Mouse (Mus musculus) skeletal muscle tissue, adult 2 months (tissue): ENCODE measurements around the gene H2-M2.
"Not testable (repeated sequence)": the region's sequence is repeated elsewhere in the genome, so short reads cannot be mapped to it uniquely, and the experiment has no call there.

Experiments used
- DNase-seq: peaks from one replicate; pipeline ENCODE4 v3.0.0-alpha.2; 2012; ENCODE audit warnings: low read depth, low spot score

Gene H2-M2

GRCm38 (mm10) chr17:37483452-37483851 lies at the start of gene H2-M2:
TSS of gene H2-M2 (minus strand) at chr17:37483552.
- DNase-seq: no peak

DNA sequence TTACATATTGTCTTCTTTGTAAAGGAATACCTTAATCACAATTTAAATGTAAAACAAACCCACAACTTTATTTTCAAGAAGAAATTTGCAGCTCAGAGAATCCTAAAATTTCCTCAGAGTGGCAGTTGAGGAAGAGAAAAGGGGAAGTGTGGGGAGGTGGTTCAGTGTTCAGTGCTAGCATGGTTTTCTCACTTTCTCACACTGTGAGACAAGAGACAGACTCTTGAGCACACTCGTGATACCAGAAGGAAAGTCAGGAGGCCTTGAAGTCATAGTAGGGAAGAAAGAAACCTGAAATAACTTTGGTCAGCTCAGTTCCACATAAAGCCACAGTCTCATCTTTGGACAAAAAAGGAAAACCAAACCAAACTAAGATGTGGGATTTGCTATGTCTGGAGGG lies 42.1 kb upstream of the H2-M2 start:
- DNase-seq: not testable (repeated sequence)

GRCm38 (mm10) chr17:37524612-37525011 lies 41.3 kb upstream of the H2-M2 start:
- DNase-seq: not testable (repeated sequence)

GRCm38 (mm10) chr17:37507730-37508129 lies 24.4 kb upstream of the H2-M2 start, which contains the start of gene Olfr111:
TSS of gene Olfr111 (plus strand) at chr17:37508030.
- no peak for DNase-seq

DNA sequence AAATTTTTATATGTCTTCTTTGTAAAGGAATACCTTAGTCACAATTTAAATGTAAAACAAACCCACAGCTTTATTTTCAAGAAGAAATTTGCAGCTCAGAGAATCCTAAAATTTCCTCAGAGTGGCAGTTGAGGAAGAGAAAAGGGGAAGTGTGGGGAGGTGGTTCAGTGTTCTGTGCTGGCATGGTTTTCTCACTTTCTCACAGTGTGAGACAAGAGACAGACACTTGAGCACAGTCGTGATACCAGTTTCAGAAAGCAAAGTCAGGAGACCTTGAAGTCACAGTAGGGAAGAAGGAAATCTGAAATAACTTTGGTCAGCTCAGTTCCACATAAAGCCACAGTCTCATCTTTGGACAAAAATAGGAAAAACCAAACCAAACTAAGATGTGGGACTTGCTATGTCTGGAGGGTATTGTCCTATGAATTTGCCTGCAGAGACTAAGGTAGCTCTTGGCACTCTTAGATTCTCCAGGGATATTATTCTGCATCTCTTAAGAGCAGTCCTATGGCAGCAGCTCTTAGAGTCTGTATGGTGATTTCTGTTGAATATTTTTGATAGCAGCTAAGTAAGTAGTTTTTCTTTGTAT lies 8.7 kb upstream of the H2-M2 start, which contains the start of gene Olfr110:
Gene Olfr110, plus strand, starts transcription at position 539 of the 589 bp plus-strand sequence.
- DNase-seq: no peak

GRCm38 (mm10) chr17:37458616-37459015 lies 24.7 kb downstream of the H2-M2 start, which contains the start of gene Olfr109:
TSS of gene Olfr109 (plus strand) at chr17:37458916.
- no peak for DNase-seq

DNA sequence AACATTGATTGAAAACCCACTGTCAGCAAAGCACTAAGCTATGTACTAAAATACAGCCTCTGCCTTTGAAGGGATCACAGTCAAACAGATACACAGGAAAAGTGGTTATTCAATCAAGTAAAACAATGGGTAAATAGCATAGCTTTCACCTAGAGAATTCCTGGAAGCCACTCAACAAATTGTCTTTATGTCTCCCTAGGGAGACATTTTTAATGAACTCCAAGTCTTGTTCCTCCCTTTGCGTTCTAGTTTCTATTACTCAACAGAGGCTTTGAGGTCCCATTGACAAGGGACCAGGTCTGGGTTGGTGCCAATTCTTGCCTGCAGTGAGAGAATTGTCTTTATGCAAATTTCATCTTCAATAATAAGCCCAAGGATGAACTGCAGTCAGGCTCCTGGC lies 38.2 kb downstream of the H2-M2 start, which contains the start of gene Olfr108:
Gene Olfr108, plus strand, starts transcription at position 301 of the 400 bp plus-strand sequence.
- no peak for DNase-seq
